Mouse (Mus musculus): ENCODE results near the gene Tssc4. TPM values are rescaled to one million over a fixed set of nuclear protein-coding genes. Genes with fewer than 3 reads are reported as not detected.

The Tssc4 gene
- total RNA-seq, 1 experiment: 51.0 TPM

DNA sequence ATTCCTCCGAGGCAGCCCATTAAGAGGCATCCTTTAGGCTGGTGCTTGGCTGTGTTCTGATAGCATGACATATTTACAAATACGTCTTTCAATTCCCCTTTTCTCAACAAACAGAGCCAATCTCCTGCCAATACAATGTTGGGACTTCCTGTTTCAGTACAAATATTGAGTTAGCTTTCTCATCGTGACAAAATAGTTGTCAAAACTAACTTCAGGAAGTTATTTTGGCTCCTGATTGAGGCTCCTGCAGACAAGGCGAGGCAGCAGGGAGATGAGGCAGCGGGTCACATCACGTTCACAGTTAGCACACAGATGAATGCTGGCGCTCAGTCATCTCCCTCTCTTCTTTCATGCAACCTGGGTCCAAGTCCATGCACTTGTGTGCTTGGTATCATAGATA is 22.7 kb upstream of the Tssc4 start:
- Histone ChIP-seq H3K9ac (ENCODE audit: insufficient read depth, low read depth, low read length, poor library complexity, severe bottlenecking) (no peak overlapping the region), H3K4me3 (ENCODE audit: insufficient read depth in 1 of 2, low read depth in 1 of 2, low read length in 2 of 2, poor library complexity in 1 of 2, severe bottlenecking in 1 of 2) (no peak overlapping the region), H3K9me3 (ENCODE audit: control insufficient read depth, insufficient read depth, low read depth, low read length) (no peaks in the 10 kb centered on the region), H3K4me1 (ENCODE audit: control insufficient read depth in 2 of 2, insufficient read depth in 2 of 2, low read length in 2 of 2, poor library complexity in 1 of 2) (0 out of 4 replicates have a peak, but pooled peaks cover 0 to 2% of the 10 kb centered on the region in 2 experiments), H3K36me3 (ENCODE audit: control insufficient read depth, insufficient read depth, low read length, poor library complexity, severe bottlenecking) (no peaks in the 10 kb centered on the region; the same call in 1 of the 2 replicates), H3K27ac (ENCODE audit: insufficient read depth, low read depth, low read length, poor library complexity, severe bottlenecking) (no peak overlapping the region)
- TF ChIP-seq MAFK (IDR thresholded peaks at IDR 0.05; ENCODE audit: insufficient read depth, low read depth, low read length): no peak
- in situ Hi-C loops (cut with MboI; ENCODE audit: low sequenced_read_pairs in 2 of 2, unreplicated experiment in 2 of 2): no loop called here
- DNase-seq (ENCODE audit: low read depth, low spot score): no peak

DNA sequence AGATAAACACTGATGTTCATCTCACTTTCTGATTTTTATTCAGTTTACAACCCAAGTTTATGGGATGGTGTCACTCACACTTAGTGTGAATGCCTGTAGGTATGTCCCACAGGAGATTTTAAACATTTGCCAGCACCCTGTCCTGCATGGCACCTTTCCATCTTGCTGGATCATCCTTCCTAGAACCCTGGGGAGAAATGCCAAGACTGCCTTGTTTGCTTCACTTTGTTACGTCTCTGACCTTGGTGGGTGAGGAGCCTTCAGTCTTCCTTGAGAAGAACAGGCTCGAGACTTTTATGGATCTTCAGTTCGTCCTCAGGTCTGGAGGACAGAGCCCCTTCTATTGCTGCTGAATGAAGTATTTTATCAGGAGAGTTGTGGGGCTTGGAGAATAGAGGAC is 19.7 kb upstream of the Tssc4 start:
- Histone ChIP-seq H3K36me3 (ENCODE audit: control insufficient read depth, insufficient read depth, low read length, poor library complexity, severe bottlenecking) (no peaks in the 10 kb centered on the region), H3K9ac (ENCODE audit: insufficient read depth, low read depth, low read length, poor library complexity, severe bottlenecking) (no peak overlapping the region), H3K27ac (ENCODE audit: insufficient read depth, low read depth, low read length, poor library complexity, severe bottlenecking) (no peak overlapping the region), H3K4me1 (ENCODE audit: control insufficient read depth in 2 of 2, insufficient read depth in 2 of 2, low read length in 2 of 2, poor library complexity in 1 of 2) (peaks cover 1 to 4% of the 10 kb centered on the region in 2 experiments; a peak in 2 of 4 replicates), H3K9me3 (ENCODE audit: control insufficient read depth, insufficient read depth, low read depth, low read length) (no peaks in the 10 kb centered on the region), H3K4me3 (ENCODE audit: insufficient read depth in 1 of 2, low read depth in 1 of 2, low read length in 2 of 2, poor library complexity in 1 of 2, severe bottlenecking in 1 of 2) (no peak overlapping the region)
- TF ChIP-seq MAFK (IDR thresholded peaks at IDR 0.05; ENCODE audit: insufficient read depth, low read depth, low read length) (no peak), ZNF384 (IDR thresholded peaks at IDR 0.05; ENCODE audit: low read depth, low read length) (no peak), HCFC1 (IDR thresholded peaks at IDR 0.05; ENCODE audit: borderline replicate concordance, insufficient read depth, low read length) (no peak), ZC3H11A (IDR thresholded peaks at IDR 0.05; ENCODE audit: borderline replicate concordance, low read depth, low read length) (no peak), CHD2 (IDR thresholded peaks at IDR 0.05; ENCODE audit: low read depth, low read length) (no peak)
- no peak for DNase-seq (ENCODE audit: low read depth, low spot score)
- in situ Hi-C loops (cut with MboI; ENCODE audit: low sequenced_read_pairs in 2 of 2, unreplicated experiment in 2 of 2): no loop called here

DNA sequence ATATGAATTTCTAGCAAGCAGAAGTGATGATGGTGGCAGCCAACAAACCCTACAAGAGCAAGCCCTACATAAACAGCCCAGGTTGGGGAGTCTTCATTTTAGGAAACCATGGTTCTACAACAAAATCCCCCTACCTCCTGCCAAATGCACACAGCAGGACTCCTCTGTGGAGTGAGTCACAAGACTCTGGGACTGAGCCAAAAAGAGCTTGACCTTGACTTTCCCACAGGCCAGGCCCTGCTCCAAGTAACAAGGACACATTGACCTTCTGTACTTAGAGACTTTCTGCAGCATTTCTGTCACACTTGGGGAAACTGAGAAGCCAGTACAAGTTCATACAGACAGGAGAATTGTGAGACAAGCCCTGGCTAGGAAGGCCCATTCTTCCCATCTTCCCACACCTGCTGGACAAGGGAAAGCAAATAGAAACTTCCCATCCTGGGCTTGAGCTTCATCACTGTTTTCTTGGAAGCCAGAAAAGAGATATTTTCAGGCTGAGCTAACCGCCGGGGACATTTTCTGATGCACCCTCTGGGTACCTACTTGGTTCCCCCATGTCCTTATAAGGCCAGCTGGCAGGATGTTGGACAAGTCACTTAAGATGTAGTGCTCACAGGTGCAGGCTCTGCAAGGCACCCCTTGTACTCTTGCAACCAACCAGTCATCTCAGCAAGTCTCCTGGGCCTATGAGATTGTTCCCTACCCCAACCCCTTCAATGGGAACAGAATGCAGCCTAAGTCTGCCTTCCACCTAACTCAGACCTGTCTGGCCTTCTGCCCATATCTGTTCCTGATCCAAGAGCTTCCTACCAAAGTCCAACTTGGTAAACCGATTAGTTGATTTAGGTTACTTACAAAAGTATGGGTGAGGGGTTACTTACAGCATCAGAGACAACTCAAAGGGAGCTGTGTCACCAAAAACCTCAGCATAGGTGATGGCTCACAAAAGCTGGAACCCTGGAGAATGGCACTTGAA is 18.9 kb upstream of the Tssc4 start:
- no peak overlapping the region for H3K4me3 ChIP-seq (ENCODE audit: insufficient read depth in 1 of 2, low read depth in 1 of 2, low read length in 2 of 2, poor library complexity in 1 of 2, severe bottlenecking in 1 of 2)
- no peak overlapping the region for H3K9ac ChIP-seq (ENCODE audit: insufficient read depth, low read depth, low read length, poor library complexity, severe bottlenecking)
- no peak for DNase-seq (ENCODE audit: low read depth, low spot score)
- in situ Hi-C loops (cut with MboI; ENCODE audit: low sequenced_read_pairs in 2 of 2, unreplicated experiment in 2 of 2): no loop called here
- no peak overlapping the region for H3K27ac ChIP-seq (ENCODE audit: insufficient read depth, low read depth, low read length, poor library complexity, severe bottlenecking)
- no peaks in the 10 kb centered on the region; the same call in 1 of the 2 replicates for H3K36me3 ChIP-seq (ENCODE audit: control insufficient read depth, insufficient read depth, low read length, poor library complexity, severe bottlenecking)
- peaks cover 1 to 9% of the 10 kb centered on the region in 2 experiments; a peak in 3 of 4 replicates for H3K4me1 ChIP-seq (ENCODE audit: control insufficient read depth in 2 of 2, insufficient read depth in 2 of 2, low read length in 2 of 2, poor library complexity in 1 of 2)
- no peaks in the 10 kb centered on the region for H3K9me3 ChIP-seq (ENCODE audit: control insufficient read depth, insufficient read depth, low read depth, low read length)
- TF ChIP-seq MAFK (IDR thresholded peaks at IDR 0.05; ENCODE audit: insufficient read depth, low read depth, low read length) (no peak), HCFC1 (IDR thresholded peaks at IDR 0.05; ENCODE audit: borderline replicate concordance, insufficient read depth, low read length) (no peak), ZC3H11A (IDR thresholded peaks at IDR 0.05; ENCODE audit: borderline replicate concordance, low read depth, low read length) (no peak), CHD2 (IDR thresholded peaks at IDR 0.05; ENCODE audit: low read depth, low read length) (no peak), ZNF384 (IDR thresholded peaks at IDR 0.05; ENCODE audit: low read depth, low read length) (no peak)

- TF ChIP-seq ZNF384 (IDR thresholded peaks at IDR 0.05; ENCODE audit: low read depth, low read length) (no peak), ZC3H11A (IDR thresholded peaks at IDR 0.05; ENCODE audit: borderline replicate concordance, low read depth, low read length) (no peak), CHD2 (IDR thresholded peaks at IDR 0.05; ENCODE audit: low read depth, low read length) (no peak), HCFC1 (IDR thresholded peaks at IDR 0.05; ENCODE audit: borderline replicate concordance, insufficient read depth, low read length) (no peak), MAFK (IDR thresholded peaks at IDR 0.05; ENCODE audit: insufficient read depth, low read depth, low read length) (no peak)
- H3K9me3 ChIP-seq (ENCODE audit: control insufficient read depth, insufficient read depth, low read depth, low read length): no peaks in the 10 kb centered on the region
- peaks cover 10% of the 10 kb centered on the region for H3K36me3 ChIP-seq (ENCODE audit: control insufficient read depth, insufficient read depth, low read length, poor library complexity, severe bottlenecking)
- peaks cover 3 to 19% of the 10 kb centered on the region in 2 experiments; a peak in 3 of 4 replicates for H3K4me1 ChIP-seq (ENCODE audit: control insufficient read depth in 2 of 2, insufficient read depth in 2 of 2, low read length in 2 of 2, poor library complexity in 1 of 2)
- H3K9ac ChIP-seq (ENCODE audit: insufficient read depth, low read depth, low read length, poor library complexity, severe bottlenecking): no peak overlapping the region
- no peak for DNase-seq (ENCODE audit: low read depth, low spot score)
- H3K4me3 ChIP-seq (ENCODE audit: insufficient read depth in 1 of 2, low read depth in 1 of 2, low read length in 2 of 2, poor library complexity in 1 of 2, severe bottlenecking in 1 of 2): no peak overlapping the region
- in situ Hi-C loops (cut with MboI; ENCODE audit: low sequenced_read_pairs in 2 of 2, unreplicated experiment in 2 of 2): no loop called here
- H3K27ac ChIP-seq (ENCODE audit: insufficient read depth, low read depth, low read length, poor library complexity, severe bottlenecking): no peak overlapping the region
Observed at GRCm38 (mm10) chr7:143051316-143051715, 17.7 kb upstream of the Tssc4 start.
